Mouse (Mus musculus): ENCODE measurements around the gene Draxin. TPM values are rescaled to one million over a fixed set of nuclear protein-coding genes. Genes with fewer than 3 reads are reported as not detected.
"Not testable (repeated sequence)": the region's sequence is repeated elsewhere in the genome, so short reads cannot be mapped to it uniquely, and the experiment has no call there.

Draxin gene
- 1.7 and 5.6 TPM in 2 replicates for polyA plus RNA-seq (2011; ENCODE audit: insufficient read depth, insufficient read length, low replicate concordance, missing spikeins)

DNA sequence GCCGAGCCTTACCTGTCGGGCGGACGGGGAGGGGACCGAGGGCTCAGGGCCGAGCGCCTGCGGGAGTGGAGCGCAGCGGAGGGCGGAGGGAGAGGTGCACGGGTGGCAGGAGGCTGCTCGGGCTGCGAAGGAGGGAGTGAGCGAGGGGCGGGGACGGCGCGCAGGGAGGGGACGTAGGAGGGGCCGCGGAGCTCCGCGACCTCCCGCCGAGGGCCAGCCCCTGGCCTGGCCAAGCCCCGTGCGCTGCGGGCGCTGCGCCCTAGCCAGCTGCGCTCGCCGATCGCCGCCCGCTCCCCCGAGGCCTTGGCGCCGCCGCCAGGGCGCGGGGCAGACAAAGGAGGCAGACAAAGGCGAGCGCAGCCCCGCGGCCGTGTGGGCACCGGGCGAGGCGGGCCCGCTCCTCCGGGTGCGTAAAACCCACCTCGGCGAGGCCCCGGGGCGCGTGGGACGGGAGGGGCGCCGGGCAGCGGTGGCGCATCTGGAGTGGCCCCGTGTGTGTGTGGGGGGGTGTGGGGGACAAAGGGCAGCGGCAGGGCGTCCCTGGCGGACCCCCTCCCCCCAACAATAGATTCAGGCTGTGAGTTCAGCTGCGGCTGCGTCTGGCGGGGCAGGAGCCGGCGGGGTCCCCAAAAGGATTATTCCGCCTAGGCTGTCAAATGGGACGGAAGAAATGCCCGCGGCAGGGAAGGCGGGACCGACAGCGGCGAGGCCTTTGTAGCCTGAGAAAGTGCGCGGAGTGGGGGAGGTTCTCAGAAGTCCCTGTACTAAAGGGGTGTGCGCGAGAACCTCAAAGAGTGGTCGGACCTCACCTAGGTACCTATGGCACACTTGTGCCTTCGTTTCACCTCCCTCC, at the start of gene Draxin:
TSS of gene Draxin (minus strand) at position 138 of the 853 bp plus-strand sequence.
- Histone ChIP-seq H3K27ac (ENCODE audit: control insufficient read depth, insufficient read depth, low read depth, low read length, poor library complexity) (peak within 1 kb of the TSS; percentile 10; the same call in 1 of the 2 replicates), H3K4me3 (replicated peaks; ENCODE audit: control insufficient read depth, low read depth, low read length) (no peak within 1 kb of the TSS), H3K4me1 (ENCODE audit: control insufficient read depth, insufficient read depth, low read length) (no peaks in the 10 kb centered on the region; the same call in 1 of the 2 replicates)
- WGBS: 2% methylated on average over 82 of the region's 87 CpGs
- no peak for TF ChIP-seq CTCF (IDR thresholded peaks at IDR 0.05; ENCODE audit: control insufficient read depth, insufficient read depth, low read length)
- TF ChIP-seq POLR2A (IDR thresholded peaks at IDR 0.05; ENCODE audit: borderline replicate concordance, control insufficient read depth, low read depth, low read length): no peak

GRCm38 (mm10) chr4:148177716-148178115, 47.2 kb upstream of the Draxin start:
- TF ChIP-seq POLR2A (IDR thresholded peaks at IDR 0.05; ENCODE audit: borderline replicate concordance, control insufficient read depth, low read depth, low read length) (no peak), CTCF (IDR thresholded peaks at IDR 0.05; ENCODE audit: control insufficient read depth, insufficient read depth, low read length) (no peak)
- H3K4me1 ChIP-seq (ENCODE audit: control insufficient read depth, insufficient read depth, low read length): no peaks in the 10 kb centered on the region
- no peak overlapping the region for H3K27ac ChIP-seq (ENCODE audit: control insufficient read depth, insufficient read depth, low read depth, low read length, poor library complexity)
- H3K4me3 ChIP-seq (replicated peaks; ENCODE audit: control insufficient read depth, low read depth, low read length): no peak overlapping the region

GRCm38 (mm10) chr4:148176603-148177002, 46.1 kb upstream of the Draxin start:
- H3K27ac ChIP-seq (ENCODE audit: control insufficient read depth, insufficient read depth, low read depth, low read length, poor library complexity); H3K4me3 ChIP-seq (replicated peaks; ENCODE audit: control insufficient read depth, low read depth, low read length); H3K4me1 ChIP-seq (ENCODE audit: control insufficient read depth, insufficient read depth, low read length): not testable (repeated sequence)
- 7% methylated on average over 5 of the region's 6 CpGs for WGBS

- 26% methylated on average over 12 of the region's 12 CpGs for WGBS
Measured at GRCm38 (mm10) chr4:148174495-148174862, 44.0 kb upstream of the Draxin start.

DNA sequence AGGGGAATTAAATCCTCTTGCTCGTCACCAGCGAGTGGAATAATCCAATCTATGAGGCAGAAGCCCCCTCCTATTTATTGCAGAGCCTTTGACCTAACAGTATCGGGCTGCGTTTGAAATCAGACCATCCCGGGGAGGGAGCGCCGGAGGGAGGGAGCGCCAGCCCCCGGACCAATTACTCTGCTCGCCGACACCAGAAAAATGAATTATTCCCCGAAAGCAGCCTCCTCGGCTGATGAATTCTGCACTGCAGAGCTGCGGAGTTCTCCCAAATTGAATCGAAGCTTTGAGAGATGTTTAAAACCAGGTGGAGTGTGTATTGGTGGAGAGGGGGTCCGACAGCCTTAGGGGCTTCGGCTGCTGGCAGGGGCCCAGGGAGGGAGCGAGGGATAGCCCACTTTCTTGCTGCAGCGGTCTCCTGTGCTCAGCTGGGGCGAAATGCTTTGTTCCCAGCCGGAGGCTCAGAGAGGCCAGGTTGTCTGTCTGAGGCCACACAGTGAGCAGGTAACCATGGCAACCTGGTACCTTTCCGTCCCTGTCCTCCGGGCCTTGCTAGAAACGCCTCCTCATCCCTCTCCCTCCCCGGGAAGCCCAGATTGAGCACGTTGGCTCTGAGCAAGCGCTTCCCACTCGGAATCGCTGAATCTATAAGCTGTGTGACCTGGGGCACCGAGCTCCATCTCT, 43.5 kb upstream of the Draxin start:
- H3K4me3 ChIP-seq (replicated peaks; ENCODE audit: control insufficient read depth, low read depth, low read length): no peak overlapping the region
- H3K4me1 ChIP-seq (ENCODE audit: control insufficient read depth, insufficient read depth, low read length): no peaks in the 10 kb centered on the region
- no peak overlapping the region for H3K27ac ChIP-seq (ENCODE audit: control insufficient read depth, insufficient read depth, low read depth, low read length, poor library complexity)
- 8% methylated on average over 30 of the region's 30 CpGs for WGBS
- no peak for TF ChIP-seq CTCF (IDR thresholded peaks at IDR 0.05; ENCODE audit: control insufficient read depth, insufficient read depth, low read length)
- TF ChIP-seq POLR2A (IDR thresholded peaks at IDR 0.05; ENCODE audit: borderline replicate concordance, control insufficient read depth, low read depth, low read length): no peak

More at GRCm38 (mm10) chr4:148174495-148174862, 44.0 kb upstream of the Draxin start:
- no peak overlapping the region for H3K4me3 ChIP-seq (replicated peaks; ENCODE audit: control insufficient read depth, low read depth, low read length)
- no peak overlapping the region for H3K27ac ChIP-seq (ENCODE audit: control insufficient read depth, insufficient read depth, low read depth, low read length, poor library complexity)
- TF ChIP-seq POLR2A (IDR thresholded peaks at IDR 0.05; ENCODE audit: borderline replicate concordance, control insufficient read depth, low read depth, low read length) (no peak), CTCF (IDR thresholded peaks at IDR 0.05; ENCODE audit: control insufficient read depth, insufficient read depth, low read length) (no peak)
- no peaks in the 10 kb centered on the region for H3K4me1 ChIP-seq (ENCODE audit: control insufficient read depth, insufficient read depth, low read length)

DNA sequence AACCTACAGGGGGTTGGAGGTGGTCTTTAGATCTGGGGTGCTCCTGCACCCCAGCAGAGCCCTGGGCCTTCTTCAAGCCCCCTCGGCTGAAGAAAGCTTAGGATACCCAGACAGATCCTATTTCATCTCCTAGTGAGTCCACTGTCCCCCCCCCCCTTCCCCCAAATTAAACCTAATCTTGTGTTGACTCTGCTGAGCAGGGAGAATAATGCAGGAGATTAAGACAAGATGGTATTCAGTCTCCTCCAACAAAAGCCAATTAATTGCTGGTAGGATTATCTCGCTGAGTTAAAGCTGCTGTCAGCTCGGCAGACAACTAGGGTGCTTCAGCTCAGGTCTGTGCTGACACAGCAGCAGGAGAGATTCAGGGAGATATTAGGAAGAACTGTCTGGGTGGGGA, 40.8 kb upstream of the Draxin start:
- no peak overlapping the region for H3K27ac ChIP-seq (ENCODE audit: control insufficient read depth, insufficient read depth, low read depth, low read length, poor library complexity)

GRCm38 (mm10) chr4:148170842-148171241, 40.3 kb upstream of the Draxin start:
- TF ChIP-seq POLR2A (IDR thresholded peaks at IDR 0.05; ENCODE audit: borderline replicate concordance, control insufficient read depth, low read depth, low read length) (no peak), CTCF (IDR thresholded peaks at IDR 0.05; ENCODE audit: control insufficient read depth, insufficient read depth, low read length) (peak; percentile 92)
- no peaks in the 10 kb centered on the region for H3K4me1 ChIP-seq (ENCODE audit: control insufficient read depth, insufficient read depth, low read length)
- H3K4me3 ChIP-seq (replicated peaks; ENCODE audit: control insufficient read depth, low read depth, low read length): no peak overlapping the region
- WGBS: 2% methylated on average over 2 of the region's 2 CpGs
- H3K27ac ChIP-seq (ENCODE audit: control insufficient read depth, insufficient read depth, low read depth, low read length, poor library complexity): no peak overlapping the region

More for the DNA sequence above, 40.8 kb upstream of the Draxin start:
- 65% methylated on average over 3 of the region's 3 CpGs for WGBS
- H3K4me3 ChIP-seq (replicated peaks; ENCODE audit: control insufficient read depth, low read depth, low read length): no peak overlapping the region
- no peaks in the 10 kb centered on the region for H3K4me1 ChIP-seq (ENCODE audit: control insufficient read depth, insufficient read depth, low read length)
- no peak for TF ChIP-seq POLR2A (IDR thresholded peaks at IDR 0.05; ENCODE audit: borderline replicate concordance, control insufficient read depth, low read depth, low read length)
- TF ChIP-seq CTCF (IDR thresholded peaks at IDR 0.05; ENCODE audit: control insufficient read depth, insufficient read depth, low read length): no peak

- TF ChIP-seq CTCF (IDR thresholded peaks at IDR 0.05; ENCODE audit: control insufficient read depth, insufficient read depth, low read length) (no peak), POLR2A (IDR thresholded peaks at IDR 0.05; ENCODE audit: borderline replicate concordance, control insufficient read depth, low read depth, low read length) (no peak)
- Histone ChIP-seq H3K27ac (ENCODE audit: control insufficient read depth, insufficient read depth, low read depth, low read length, poor library complexity) (no peak overlapping the region), H3K4me1 (ENCODE audit: control insufficient read depth, insufficient read depth, low read length) (no peaks in the 10 kb centered on the region), H3K4me3 (replicated peaks; ENCODE audit: control insufficient read depth, low read depth, low read length) (no peak overlapping the region)
- 9% methylated on average over 15 of the region's 15 CpGs for WGBS
Measured at GRCm38 (mm10) chr4:148169586-148169985, 39.1 kb upstream of the Draxin start.
